Mouse (Mus musculus): ENCODE results near the gene Uba2.

DNA sequence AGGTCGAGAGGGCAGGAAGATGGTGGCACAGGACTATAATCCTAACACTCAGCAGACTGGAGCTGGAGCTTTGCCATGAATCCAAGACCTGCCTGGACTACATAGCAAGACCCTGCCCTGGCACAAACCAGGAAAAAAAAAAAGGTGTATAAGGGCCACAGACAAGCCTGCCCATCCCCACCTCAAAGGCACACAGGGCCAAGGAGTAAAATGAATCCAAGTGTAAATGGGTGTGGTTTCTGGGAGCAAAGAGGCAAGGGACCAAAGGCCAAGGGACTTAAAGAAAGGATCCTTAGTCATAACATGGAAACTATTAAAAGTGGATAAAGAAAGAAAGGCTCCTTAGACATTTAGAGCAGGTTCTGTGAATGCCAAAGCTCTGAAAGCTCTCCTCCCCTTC lies 49.1 kb upstream of the Uba2 start:
- no peak for TF ChIP-seq CTCF (IDR thresholded peaks at IDR 0.05; ENCODE audit: low read depth, low read length)
- TF ChIP-seq POLR2A (IDR thresholded peaks at IDR 0.05; ENCODE audit: extremely low read depth, insufficient read depth, low read length) = no peak
